Mouse (Mus musculus) right cerebral cortex, adult 2 months (tissue): Measurements from ENCODE around the gene Dtx3.

ENCODE experiments used
- DNase-seq, 2 experiments: peaks; one replicate each; pipeline ENCODE4 v3.0.0; 2021 to 2022; ENCODE audit warnings: low spot score in 2 of 2

The Dtx3 gene

GRCm38 (mm10) chr10:127195328-127196129 is at the start of gene Dtx3:
TSS of gene Dtx3 (minus strand) at chr10:127195728.
- peak in 1 of 2 experiments; percentile 44 for DNase-seq

DNA sequence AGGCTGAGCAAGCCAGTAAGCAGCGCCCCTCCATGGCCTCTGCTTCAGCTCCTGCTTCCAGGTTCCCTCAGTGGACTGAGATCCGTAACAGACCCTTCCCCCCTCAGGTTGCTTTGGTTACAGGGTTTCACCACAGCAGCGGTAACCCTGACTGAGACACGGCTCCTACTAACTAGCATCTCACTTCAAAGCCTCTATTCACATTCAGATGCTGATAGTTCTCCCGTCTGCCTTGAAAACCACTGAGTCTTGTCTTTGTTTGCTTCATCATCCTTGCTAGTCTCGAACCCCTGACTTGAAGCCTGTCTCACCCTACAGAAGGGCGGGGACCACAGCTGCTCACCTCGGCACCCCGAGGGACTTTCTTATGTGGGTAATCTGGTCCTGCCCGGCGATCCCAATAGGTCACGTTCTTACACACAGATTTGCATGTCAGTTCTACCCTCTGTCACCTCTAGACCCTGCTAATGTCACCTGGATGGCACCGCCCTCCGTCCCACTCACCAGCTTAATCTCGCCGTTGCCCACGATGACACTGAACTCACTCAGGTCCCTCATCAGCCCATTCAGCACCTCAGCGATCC is 42.8 kb upstream of the Dtx3 start:
- no peak for DNase-seq

DNA sequence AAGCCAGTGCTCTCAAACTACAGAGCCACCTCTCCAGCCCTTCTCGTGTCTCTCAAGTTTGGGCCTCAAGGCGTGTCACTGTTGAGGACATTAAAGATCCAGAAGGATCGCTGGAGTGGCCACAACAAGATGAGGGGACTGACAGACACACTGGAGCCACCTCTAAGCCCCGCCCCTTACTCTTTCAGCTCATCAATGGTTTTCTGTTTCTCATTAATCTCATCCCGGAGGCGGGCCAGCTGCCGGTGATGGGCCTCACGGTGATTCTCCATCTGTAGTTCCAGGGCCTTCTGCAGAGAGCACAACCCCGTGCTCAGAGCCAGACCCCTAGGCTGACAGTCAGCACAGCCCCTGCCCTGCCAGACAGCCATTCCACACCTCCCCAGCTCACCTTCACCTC is 41.0 kb upstream of the Dtx3 start:
- no peak for DNase-seq

DNA sequence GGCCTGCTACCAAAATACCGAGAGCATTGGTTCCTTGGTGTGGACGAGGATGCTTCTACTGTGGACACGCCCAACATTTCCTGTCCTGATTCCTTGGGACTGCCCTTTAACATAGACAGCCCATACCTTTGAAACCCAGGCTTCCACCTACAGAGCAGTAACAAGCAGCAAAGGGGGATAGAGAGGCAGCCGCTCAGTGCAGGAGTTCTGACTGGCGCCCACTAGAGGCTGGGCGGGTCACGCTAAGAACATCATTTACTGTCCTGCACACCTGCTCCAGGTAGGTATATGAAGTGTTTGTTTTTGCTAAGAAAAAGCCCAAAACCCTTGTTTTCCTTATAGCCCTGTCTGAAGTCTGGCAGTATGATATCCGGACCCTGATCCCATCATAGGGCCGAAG is 37.6 kb upstream of the Dtx3 start:
- no peak for DNase-seq

- DNase-seq, result no peak
Measured at GRCm38 (mm10) chr10:127231741-127232140, 36.2 kb upstream of the Dtx3 start.

- DNase-seq, result no peak
Measured at GRCm38 (mm10) chr10:127230693-127231092, 35.2 kb upstream of the Dtx3 start.

DNA sequence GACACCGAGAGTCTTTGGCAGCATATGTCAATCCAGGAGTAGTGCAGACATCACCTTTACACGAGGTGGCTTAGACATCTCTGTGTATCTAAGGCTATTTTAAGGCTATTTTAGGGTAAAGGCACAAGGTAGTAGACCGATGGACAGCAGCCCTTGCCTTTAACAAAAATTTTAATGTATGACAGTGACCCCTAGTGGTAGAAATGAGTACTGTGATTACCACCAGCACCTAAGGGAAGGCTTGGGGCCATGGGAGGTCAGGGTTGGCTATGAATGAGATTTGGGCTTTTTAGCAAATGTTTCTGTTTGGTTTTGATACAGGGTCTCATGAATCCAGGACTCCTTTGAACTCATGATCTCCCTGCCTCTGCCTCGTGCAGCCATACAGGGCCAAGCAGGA is 33.4 kb upstream of the Dtx3 start:
- peak; percentile 33 to 56 for DNase-seq

DNA sequence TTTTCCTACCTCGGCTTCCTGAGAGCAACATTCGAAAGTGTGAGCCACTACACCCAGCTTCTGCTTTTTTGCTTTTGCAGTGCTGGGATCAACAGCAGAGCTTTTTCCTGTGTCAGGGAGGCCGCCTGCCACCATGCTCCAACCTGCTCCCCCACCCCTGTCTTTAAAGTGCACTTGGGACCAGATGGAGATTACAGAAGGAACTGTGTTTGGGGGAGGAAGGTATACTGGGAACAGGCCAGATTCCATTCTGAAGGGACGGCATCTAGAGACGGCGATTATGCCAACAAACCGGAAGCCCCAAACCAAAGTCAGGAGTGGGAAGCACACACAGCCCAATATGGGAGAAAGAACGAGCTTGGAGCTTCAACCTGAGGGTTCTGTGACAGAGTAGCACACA is 31.6 kb upstream of the Dtx3 start:
- DNase-seq, result no peak

GRCm38 (mm10) chr10:127226318-127226895 is 30.9 kb upstream of the Dtx3 start:
- DNase-seq, result peak in 1 of 2 experiments; percentile 24

DNA sequence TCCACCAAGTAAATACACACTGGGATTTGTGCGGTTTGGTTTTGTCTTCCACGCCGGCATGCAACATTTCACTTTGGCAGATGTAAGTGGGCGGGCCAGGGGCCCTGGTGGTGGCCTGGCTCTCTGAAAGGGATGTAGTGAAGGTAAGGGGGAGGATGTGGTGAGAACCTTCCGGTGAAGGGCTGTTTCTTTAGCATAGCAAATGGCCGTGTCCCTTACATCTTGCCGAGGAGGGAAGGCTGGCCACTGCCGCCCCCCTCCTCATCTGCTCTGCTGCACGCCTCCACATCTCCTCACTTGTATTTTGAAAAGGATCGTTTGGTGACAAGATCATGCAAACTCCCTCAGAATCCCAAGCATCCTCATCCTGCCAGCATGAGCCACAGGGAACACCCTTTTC is 30.2 kb upstream of the Dtx3 start:
- DNase-seq, result peak; percentile 60 to 65

DNA sequence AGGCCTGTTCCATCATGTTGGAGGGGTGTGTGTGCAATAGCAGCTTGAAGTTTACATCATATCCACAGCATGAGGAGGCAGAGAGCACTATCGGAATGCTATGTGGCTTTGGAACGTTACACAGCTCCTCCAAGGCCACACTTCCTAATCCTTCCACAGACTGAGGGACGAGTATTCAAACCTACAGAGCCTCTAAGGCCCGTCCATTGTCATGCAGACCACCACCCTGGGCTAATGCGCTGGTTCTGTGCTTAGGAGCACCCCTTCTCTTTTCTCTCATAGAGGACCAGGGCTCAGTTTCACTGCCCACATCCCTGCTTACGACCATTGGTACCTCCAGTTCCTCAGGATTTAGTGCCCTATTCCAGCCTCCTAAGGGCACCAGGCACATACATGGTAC is 29.7 kb upstream of the Dtx3 start:
- no peak for DNase-seq

DNA sequence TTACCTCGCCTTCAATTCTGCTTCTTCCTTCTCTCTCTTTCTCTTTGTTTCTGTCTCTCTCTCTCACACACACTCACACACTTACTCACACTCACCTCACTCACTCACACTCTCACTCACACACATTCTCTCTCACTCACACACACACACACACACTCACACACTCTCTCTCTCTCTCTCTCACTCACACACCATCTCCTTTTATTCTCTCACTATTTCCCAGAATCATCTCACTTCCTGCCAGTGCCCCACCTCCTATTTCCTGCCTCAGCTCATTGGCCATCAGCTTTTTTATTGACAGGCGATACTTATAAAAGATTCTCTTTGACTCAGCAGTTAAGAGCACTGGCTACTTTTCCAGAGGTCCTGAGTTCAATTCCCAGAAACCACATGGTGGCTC is 22.8 kb upstream of the Dtx3 start:
- no peak for DNase-seq

GRCm38 (mm10) chr10:127217177-127217576 is 21.6 kb upstream of the Dtx3 start:
- no peak for DNase-seq

- no peak for DNase-seq
Measured at GRCm38 (mm10) chr10:127216456-127216855, 20.9 kb upstream of the Dtx3 start.

- no peak for DNase-seq
Measured at GRCm38 (mm10) chr10:127214422-127214803, 18.9 kb upstream of the Dtx3 start.

- DNase-seq, result no peak
Measured at GRCm38 (mm10) chr10:127213704-127214421, 18.3 kb upstream of the Dtx3 start.

- DNase-seq, result no peak
Measured at GRCm38 (mm10) chr10:127213272-127213671, 17.7 kb upstream of the Dtx3 start.

- peak; percentile 90 for DNase-seq
Measured at GRCm38 (mm10) chr10:127211414-127211854, 15.9 kb upstream of the Dtx3 start, which contains the start of gene Pip4k2c. TSS of gene Pip4k2c (minus strand) at chr10:127211585.

DNA sequence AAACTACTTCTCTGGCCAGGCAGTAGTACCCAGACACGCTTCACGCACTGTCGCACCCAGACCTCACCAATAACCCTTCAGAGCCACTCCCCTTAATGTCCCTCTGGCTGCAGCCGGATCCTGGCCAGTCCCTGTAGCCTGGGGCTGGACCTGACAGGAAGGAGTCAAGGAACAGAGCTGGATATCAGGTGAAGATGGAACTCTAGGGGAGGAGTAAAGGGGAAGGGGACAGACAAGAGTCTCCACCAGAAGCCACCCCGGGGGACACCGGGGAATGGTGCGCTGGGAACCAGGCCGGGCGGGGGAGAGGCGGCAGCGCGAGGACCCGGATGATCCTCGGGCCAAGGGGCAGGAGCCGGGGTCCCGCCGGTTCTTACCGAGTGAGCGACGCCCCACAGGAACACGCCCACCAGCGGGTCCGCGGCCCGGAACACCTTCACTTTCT is 15.5 kb upstream of the Dtx3 start:
- no peak for DNase-seq

DNA sequence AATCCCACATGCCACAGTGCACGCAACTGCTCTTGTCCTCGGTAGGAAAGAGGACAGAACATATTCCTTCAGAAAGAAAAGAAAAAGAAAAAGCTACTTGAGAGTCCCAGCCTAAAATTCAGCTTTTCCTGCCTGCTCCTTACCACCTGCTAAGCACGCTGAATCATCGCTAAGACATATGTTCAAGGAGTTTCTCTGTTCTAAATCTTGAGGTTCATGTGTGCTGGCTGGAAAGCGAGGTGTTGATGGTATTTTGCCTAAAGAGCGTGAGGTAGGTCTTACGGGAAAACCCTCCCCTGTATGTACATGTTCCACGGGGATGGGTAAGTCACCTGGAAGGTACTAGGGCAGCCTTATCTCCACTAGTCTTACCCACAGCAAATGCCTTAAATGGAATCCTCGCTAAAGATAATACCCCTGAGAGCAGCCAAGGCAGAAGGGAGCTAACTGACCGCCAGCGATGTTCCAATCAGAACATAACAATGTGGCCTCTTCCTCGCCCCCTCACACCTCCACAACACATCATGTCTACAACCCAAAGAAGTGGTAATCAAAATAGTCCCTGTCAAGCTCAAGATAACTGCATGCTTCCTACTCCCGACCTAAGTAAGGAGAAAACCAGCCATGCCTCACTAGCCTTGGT is 14.5 kb upstream of the Dtx3 start:
- DNase-seq, result no peak

DNA sequence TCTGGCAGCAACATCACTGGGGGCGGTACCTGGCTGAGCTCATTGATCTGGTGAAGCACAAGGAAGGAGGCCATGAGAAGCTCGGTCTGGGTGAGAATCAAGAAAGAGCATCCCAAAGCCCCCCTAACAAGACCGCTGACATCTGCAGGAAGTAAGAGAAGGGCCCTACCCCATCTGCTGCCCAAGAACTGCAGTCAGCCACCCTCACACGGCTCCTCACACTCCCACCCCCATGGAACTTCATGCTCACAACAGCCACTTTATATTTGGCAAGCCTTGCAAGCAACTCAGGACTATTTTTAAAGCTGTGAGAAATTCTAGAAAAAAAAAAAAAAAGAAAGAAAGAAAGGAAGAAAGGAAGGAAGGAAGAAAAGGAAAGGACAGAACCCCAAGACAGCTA is 13.4 kb upstream of the Dtx3 start:
- no peak for DNase-seq

GRCm38 (mm10) chr10:127205373-127205772 is 9.8 kb upstream of the Dtx3 start:
- no peak for DNase-seq
